Mouse (Mus musculus): ENCODE measurements around the gene Tubb3.
"Not testable (repeated sequence)": the region's sequence is repeated elsewhere in the genome, so short reads cannot be mapped to it uniquely, and the experiment has no call there.

Tubb3 gene

GRCm38 (mm10) chr8:123414255-123414654, 3.0 kb downstream of the Tubb3 start:
- DNase-seq: no peak

GRCm38 (mm10) chr8:123414997-123415696, 3.9 kb downstream of the Tubb3 start:
- not testable (repeated sequence) for DNase-seq

- no peak for DNase-seq
These were observed 5.0 kb downstream of the Tubb3 start for GRCm38 (mm10) chr8:123415967-123416943.

GRCm38 (mm10) chr8:123416944-123417555, 5.8 kb downstream of the Tubb3 start:
- no peak for DNase-seq

- no peak for DNase-seq
These were observed 8.5 kb downstream of the Tubb3 start for GRCm38 (mm10) chr8:123419711-123420110.

- no peak for DNase-seq
These were observed 9.5 kb downstream of the Tubb3 start for GRCm38 (mm10) chr8:123420525-123421281.

GRCm38 (mm10) chr8:123421325-123421724, 10.1 kb downstream of the Tubb3 start:
- DNase-seq: no peak

- DNase-seq: peak; percentile 70
These were observed 11.0 kb downstream of the Tubb3 start for GRCm38 (mm10) chr8:123422056-123422780.

GRCm38 (mm10) chr8:123422781-123423159, 11.5 kb downstream of the Tubb3 start:
- no peak for DNase-seq

GRCm38 (mm10) chr8:123423441-123423840, 12.2 kb downstream of the Tubb3 start, which contains the start of gene Def8:
Gene Def8, plus strand, starts transcription at chr8:123423527.
- peak; percentile 64 for DNase-seq

GRCm38 (mm10) chr8:123426511-123427509, 15.6 kb downstream of the Tubb3 start:
- no peak for DNase-seq

GRCm38 (mm10) chr8:123427639-123428275, 16.5 kb downstream of the Tubb3 start:
- DNase-seq: no peak

GRCm38 (mm10) chr8:123428343-123428893, 17.2 kb downstream of the Tubb3 start:
- no peak for DNase-seq

- DNase-seq: no peak
These were observed 17.9 kb downstream of the Tubb3 start for GRCm38 (mm10) chr8:123428939-123429721.

- DNase-seq: not testable (repeated sequence)
These were observed 18.4 kb downstream of the Tubb3 start for GRCm38 (mm10) chr8:123429722-123430013.

GRCm38 (mm10) chr8:123430936-123431335, 19.7 kb downstream of the Tubb3 start:
- DNase-seq: not testable (repeated sequence)

GRCm38 (mm10) chr8:123431616-123432365, 20.6 kb downstream of the Tubb3 start:
- DNase-seq: no peak

GRCm38 (mm10) chr8:123432381-123432780, 21.2 kb downstream of the Tubb3 start:
- no peak for DNase-seq
